Mouse (Mus musculus): ENCODE measurements around the gene Dennd5a. TPM values are rescaled to one million over a fixed set of nuclear protein-coding genes. Genes with fewer than 3 reads are reported as not detected.

Dennd5a gene
- polyA plus RNA-seq, 1 experiment from 2014 or later: 57.3 TPM

DNA sequence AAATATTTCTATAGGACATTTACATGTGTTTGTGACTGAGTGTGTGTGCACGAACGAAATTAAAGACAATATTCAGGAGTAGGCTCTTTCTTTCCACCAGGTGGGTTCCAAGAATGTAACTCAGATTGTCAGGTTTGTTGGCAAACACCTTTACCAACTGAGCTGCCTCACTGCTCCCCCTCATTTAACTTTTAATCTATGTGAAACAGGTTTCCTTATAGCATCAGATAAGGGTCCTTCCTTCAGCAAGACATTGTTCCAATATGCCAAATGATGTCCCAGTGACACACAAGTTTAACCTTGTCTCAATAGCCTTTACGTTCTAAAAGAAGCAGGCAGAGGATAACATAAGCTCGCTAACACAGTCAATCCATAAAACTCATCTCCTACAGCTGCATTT, 37.4 kb downstream of the Dennd5a start:
- 92% methylated on average over 4 of the region's 4 CpGs for WGBS
- H3K4me2 ChIP-seq (replicated peaks; ENCODE audit: low read depth, low read length): no peak overlapping the region
- no peak overlapping the region for H3K4me3 ChIP-seq (ENCODE audit: low read depth, low read length)
- no peak overlapping the region for H3K9ac ChIP-seq (ENCODE audit: low read depth, low read length)
- no peaks in the 10 kb centered on the region for H3K9me3 ChIP-seq (ENCODE audit: control insufficient read depth, low read length)
- H3K36me3 ChIP-seq (ENCODE audit: control insufficient read depth, insufficient read depth, low read length): peaks cover 7% of the 10 kb centered on the region; the same call in 1 of the 2 replicates
- ATAC-seq (ENCODE audit: low FRiP score): no peak
- no peak for DNase-seq (ENCODE audit: low spot score)
- no peak overlapping the region for H3K27ac ChIP-seq (ENCODE audit: low read depth, low read length)
- no peaks in the 10 kb centered on the region for H3K27me3 ChIP-seq (ENCODE audit: control insufficient read depth, insufficient read depth, low read length)
- no peaks in the 10 kb centered on the region for H3K4me1 ChIP-seq (replicated peaks; ENCODE audit: control insufficient read depth, insufficient read depth, low read length)

DNA sequence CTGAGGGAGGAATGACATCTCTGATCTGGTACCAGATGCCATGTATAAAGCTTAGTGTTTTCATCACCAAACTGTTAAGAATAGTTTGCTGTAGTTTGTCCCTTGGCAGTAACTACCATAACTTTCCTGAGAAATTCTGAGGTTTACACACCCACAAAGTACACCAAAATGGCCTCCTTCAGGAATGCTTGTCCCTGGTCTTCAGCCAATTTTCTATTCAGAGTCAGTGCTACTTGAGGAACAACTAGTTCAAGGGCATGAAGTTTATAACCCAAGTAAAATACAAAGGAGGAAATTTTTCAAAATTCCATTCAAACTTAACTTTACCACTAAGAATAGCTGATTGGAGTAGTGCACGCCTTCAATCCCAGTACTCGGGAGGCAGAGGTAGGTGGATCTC, 54.1 kb downstream of the Dennd5a start:
- no peaks in the 10 kb centered on the region for H3K9me3 ChIP-seq (ENCODE audit: control insufficient read depth, low read length)
- no peak overlapping the region for H3K27ac ChIP-seq (ENCODE audit: low read depth, low read length)
- H3K36me3 ChIP-seq (ENCODE audit: control insufficient read depth, insufficient read depth, low read length): peaks cover 16% of the 10 kb centered on the region
- 94% methylated on average over 2 of the region's 2 CpGs for WGBS
- no peak overlapping the region for H3K4me2 ChIP-seq (replicated peaks; ENCODE audit: low read depth, low read length)
- H3K4me1 ChIP-seq (replicated peaks; ENCODE audit: control insufficient read depth, insufficient read depth, low read length): no peaks in the 10 kb centered on the region
- no peak overlapping the region for H3K4me3 ChIP-seq (ENCODE audit: low read depth, low read length)
- DNase-seq (ENCODE audit: low spot score): no peak
- H3K27me3 ChIP-seq (ENCODE audit: control insufficient read depth, insufficient read depth, low read length): no peaks in the 10 kb centered on the region
- no peak overlapping the region for H3K9ac ChIP-seq (ENCODE audit: low read depth, low read length)
- ATAC-seq (ENCODE audit: low FRiP score): no peak

DNA sequence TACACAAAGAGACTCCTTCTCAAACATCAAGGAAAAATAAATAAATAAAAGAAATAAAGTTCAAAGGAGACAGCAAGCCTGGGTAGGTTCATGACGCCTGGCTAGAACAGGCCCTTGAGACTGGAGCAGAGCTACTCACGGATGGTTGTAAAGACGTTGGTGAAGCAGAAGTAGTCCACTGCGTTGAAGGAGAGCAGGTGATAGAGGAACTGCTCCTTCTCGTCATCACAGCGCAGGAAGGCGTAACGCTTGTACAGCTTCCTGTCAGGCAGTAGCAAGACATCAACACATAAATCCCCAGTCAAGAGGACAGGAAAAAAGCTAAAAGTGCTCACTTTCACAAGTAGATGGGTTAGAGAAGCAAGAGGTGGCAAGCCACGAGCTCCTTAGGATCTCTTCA, 59.3 kb downstream of the Dennd5a start:
- no peak overlapping the region for H3K4me2 ChIP-seq (replicated peaks; ENCODE audit: low read depth, low read length)
- no peak overlapping the region for H3K27ac ChIP-seq (ENCODE audit: low read depth, low read length)
- 93% methylated on average over 9 of the region's 9 CpGs for WGBS
- H3K4me1 ChIP-seq (replicated peaks; ENCODE audit: control insufficient read depth, insufficient read depth, low read length): no peaks in the 10 kb centered on the region
- H3K9ac ChIP-seq (ENCODE audit: low read depth, low read length): no peak overlapping the region
- no peaks in the 10 kb centered on the region for H3K27me3 ChIP-seq (ENCODE audit: control insufficient read depth, insufficient read depth, low read length)
- no peak for DNase-seq (ENCODE audit: low spot score)
- H3K4me3 ChIP-seq (ENCODE audit: low read depth, low read length): no peak overlapping the region
- peaks cover 29% of the 10 kb centered on the region for H3K36me3 ChIP-seq (ENCODE audit: control insufficient read depth, insufficient read depth, low read length)
- ATAC-seq (ENCODE audit: low FRiP score): no peak
- no peaks in the 10 kb centered on the region for H3K9me3 ChIP-seq (ENCODE audit: control insufficient read depth, low read length)

DNA sequence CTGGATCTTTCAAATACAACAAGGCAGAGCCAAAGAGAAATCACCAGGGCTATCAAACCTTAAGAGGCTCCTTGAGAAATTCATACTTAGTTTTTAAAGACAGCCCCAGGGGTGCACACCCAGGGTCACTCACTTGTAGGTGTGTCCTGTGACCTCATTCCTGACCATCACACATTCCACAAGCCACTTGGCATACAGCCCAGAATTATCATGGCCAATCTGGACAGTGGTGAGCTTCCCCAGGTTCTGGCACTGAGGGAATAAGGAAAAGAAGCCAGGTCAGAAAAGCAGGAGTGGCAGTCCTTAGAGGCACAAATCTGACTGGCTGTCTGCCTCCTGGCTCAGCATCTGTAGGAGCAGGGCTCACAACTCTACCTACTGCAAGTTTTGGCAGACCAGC, 61.4 kb downstream of the Dennd5a start:
- no peak overlapping the region for H3K4me3 ChIP-seq (ENCODE audit: low read depth, low read length)
- H3K9ac ChIP-seq (ENCODE audit: low read depth, low read length): no peak overlapping the region
- no peaks in the 10 kb centered on the region for H3K27me3 ChIP-seq (ENCODE audit: control insufficient read depth, insufficient read depth, low read length)
- no peaks in the 10 kb centered on the region for H3K9me3 ChIP-seq (ENCODE audit: control insufficient read depth, low read length)
- DNase-seq (ENCODE audit: low spot score) (no peak), ATAC-seq (ENCODE audit: low FRiP score) (no peak)
- H3K36me3 ChIP-seq (ENCODE audit: control insufficient read depth, insufficient read depth, low read length): peaks cover 33% of the 10 kb centered on the region
- H3K4me2 ChIP-seq (replicated peaks; ENCODE audit: low read depth, low read length): no peak overlapping the region
- no peak overlapping the region for H3K27ac ChIP-seq (ENCODE audit: low read depth, low read length)
- no peaks in the 10 kb centered on the region for H3K4me1 ChIP-seq (replicated peaks; ENCODE audit: control insufficient read depth, insufficient read depth, low read length)

DNA sequence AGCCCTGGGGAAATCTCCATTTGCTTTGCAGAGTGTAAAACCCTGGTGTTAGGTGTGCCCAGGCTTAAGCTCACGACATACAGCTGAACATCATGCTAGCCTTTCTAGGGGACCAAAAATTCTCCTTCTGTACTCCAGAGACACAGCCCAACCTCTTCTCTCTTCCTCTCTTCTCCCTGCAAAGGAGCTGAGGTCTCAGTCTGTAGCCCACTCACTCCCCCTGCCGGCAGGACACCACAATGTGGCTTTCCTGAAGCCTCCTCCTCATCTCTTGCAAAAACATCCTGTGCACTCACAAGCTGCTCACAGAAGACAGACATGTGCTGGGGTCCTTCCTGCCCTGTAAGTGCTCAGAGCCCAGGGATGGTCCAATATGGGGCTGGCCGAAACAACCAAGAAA, 67.7 kb downstream of the Dennd5a start:
- 0 out of 2 replicates have a peak, but pooled peaks have one; percentile 30 for ATAC-seq (ENCODE audit: low FRiP score)
- no peaks in the 10 kb centered on the region for H3K9me3 ChIP-seq (ENCODE audit: control insufficient read depth, low read length)
- H3K9ac ChIP-seq (ENCODE audit: low read depth, low read length): no peak overlapping the region
- 0 out of 2 replicates have a peak, but pooled peaks cover 11% of the 10 kb centered on the region for H3K36me3 ChIP-seq (ENCODE audit: control insufficient read depth, insufficient read depth, low read length)
- 42% methylated on average over 3 of the region's 3 CpGs for WGBS
- no peaks in the 10 kb centered on the region for H3K27me3 ChIP-seq (ENCODE audit: control insufficient read depth, insufficient read depth, low read length)
- DNase-seq (ENCODE audit: low spot score): peak; percentile 84
- no peak overlapping the region for H3K27ac ChIP-seq (ENCODE audit: low read depth, low read length)
- H3K4me1 ChIP-seq (replicated peaks; ENCODE audit: control insufficient read depth, insufficient read depth, low read length): no peaks in the 10 kb centered on the region
- H3K4me3 ChIP-seq (ENCODE audit: low read depth, low read length): no peak overlapping the region
- H3K4me2 ChIP-seq (replicated peaks; ENCODE audit: low read depth, low read length): no peak overlapping the region

DNA sequence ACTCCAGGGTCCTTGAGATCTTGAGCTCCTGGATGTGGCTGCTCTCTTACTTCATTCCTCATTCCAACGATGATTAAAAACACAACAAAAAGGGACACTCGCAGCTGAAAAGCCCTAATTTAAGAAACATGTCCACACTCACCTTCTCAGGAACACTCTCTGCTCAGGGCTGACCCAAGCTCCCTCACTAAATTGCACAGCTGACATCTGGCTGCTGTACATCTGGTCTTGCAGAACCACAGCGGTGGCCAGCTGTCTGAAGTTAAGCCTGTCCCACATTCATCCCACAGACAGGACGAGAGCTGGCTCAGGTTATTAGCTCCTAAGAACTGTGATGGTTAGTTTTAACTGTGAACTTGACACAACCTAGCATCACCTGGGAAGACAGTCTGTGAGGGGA, 68.5 kb downstream of the Dennd5a start:
- H3K9ac ChIP-seq (ENCODE audit: low read depth, low read length): no peak overlapping the region
- H3K9me3 ChIP-seq (ENCODE audit: control insufficient read depth, low read length): no peaks in the 10 kb centered on the region
- H3K4me3 ChIP-seq (ENCODE audit: low read depth, low read length): no peak overlapping the region
- 0 out of 2 replicates have a peak, but pooled peaks cover 11% of the 10 kb centered on the region for H3K36me3 ChIP-seq (ENCODE audit: control insufficient read depth, insufficient read depth, low read length)
- 90% methylated on average over 4 of the region's 4 CpGs for WGBS
- no peak overlapping the region for H3K27ac ChIP-seq (ENCODE audit: low read depth, low read length)
- H3K4me2 ChIP-seq (replicated peaks; ENCODE audit: low read depth, low read length): no peak overlapping the region
- no peaks in the 10 kb centered on the region for H3K27me3 ChIP-seq (ENCODE audit: control insufficient read depth, insufficient read depth, low read length)
- H3K4me1 ChIP-seq (replicated peaks; ENCODE audit: control insufficient read depth, insufficient read depth, low read length): no peaks in the 10 kb centered on the region
- ATAC-seq (ENCODE audit: low FRiP score) (no peak), DNase-seq (ENCODE audit: low spot score) (no peak)

DNA sequence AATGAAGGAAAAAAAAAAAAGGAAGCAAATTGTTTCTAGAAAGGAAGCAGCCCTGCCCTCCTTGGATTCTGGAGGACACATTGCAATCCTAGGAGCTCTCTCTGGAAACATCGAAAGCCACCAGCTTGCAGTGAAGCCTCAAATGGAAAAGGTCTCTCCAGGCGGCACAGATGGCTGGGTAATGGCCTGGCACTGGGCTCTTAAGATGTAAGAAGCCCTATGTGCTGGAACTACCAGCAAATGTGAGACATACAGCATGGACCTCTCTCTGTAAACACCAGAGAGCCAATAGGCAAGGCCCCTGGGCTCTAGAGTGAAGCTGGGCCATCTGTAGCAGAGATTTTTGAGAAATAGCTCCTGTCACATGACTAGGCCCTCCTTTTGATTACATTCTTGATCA, 70.0 kb downstream of the Dennd5a start:
- no peak overlapping the region for H3K4me3 ChIP-seq (ENCODE audit: low read depth, low read length)
- no peaks in the 10 kb centered on the region for H3K4me1 ChIP-seq (replicated peaks; ENCODE audit: control insufficient read depth, insufficient read depth, low read length)
- no peak for ATAC-seq (ENCODE audit: low FRiP score)
- WGBS: 91% methylated on average over 2 of the region's 2 CpGs
- H3K9ac ChIP-seq (ENCODE audit: low read depth, low read length): no peak overlapping the region
- H3K27me3 ChIP-seq (ENCODE audit: control insufficient read depth, insufficient read depth, low read length): no peaks in the 10 kb centered on the region
- no peaks in the 10 kb centered on the region for H3K9me3 ChIP-seq (ENCODE audit: control insufficient read depth, low read length)
- no peak for DNase-seq (ENCODE audit: low spot score)
- H3K4me2 ChIP-seq (replicated peaks; ENCODE audit: low read depth, low read length): no peak overlapping the region
- 0 out of 2 replicates have a peak, but pooled peaks cover 8% of the 10 kb centered on the region for H3K36me3 ChIP-seq (ENCODE audit: control insufficient read depth, insufficient read depth, low read length)
- no peak overlapping the region for H3K27ac ChIP-seq (ENCODE audit: low read depth, low read length)

DNA sequence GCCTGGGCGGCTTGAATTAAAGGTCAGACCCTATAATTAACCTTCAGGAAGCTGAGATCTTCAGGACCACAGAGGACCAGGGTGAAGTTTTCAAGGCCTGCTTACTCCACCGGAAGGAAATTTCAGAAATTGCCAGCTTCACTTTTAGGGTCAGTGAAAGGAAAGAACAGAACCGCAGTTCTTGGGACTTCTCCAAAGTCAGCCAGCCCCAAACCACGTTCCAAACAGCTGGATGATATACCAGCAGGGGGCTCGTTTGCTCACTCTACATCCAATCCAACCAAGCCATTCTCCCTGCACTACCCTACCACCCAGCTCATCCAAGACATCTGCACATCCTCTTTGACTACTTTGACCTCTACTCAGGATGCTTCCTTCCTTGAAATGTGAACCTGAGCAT, 71.0 kb downstream of the Dennd5a start:
- Histone ChIP-seq H3K4me1 (replicated peaks; ENCODE audit: control insufficient read depth, insufficient read depth, low read length) (no peaks in the 10 kb centered on the region), H3K9me3 (ENCODE audit: control insufficient read depth, low read length) (no peaks in the 10 kb centered on the region), H3K27me3 (ENCODE audit: control insufficient read depth, insufficient read depth, low read length) (no peaks in the 10 kb centered on the region), H3K9ac (ENCODE audit: low read depth, low read length) (no peak overlapping the region), H3K36me3 (ENCODE audit: control insufficient read depth, insufficient read depth, low read length) (0 out of 2 replicates have a peak, but pooled peaks cover 8% of the 10 kb centered on the region), H3K27ac (ENCODE audit: low read depth, low read length) (no peak overlapping the region), H3K4me3 (ENCODE audit: low read depth, low read length) (no peak overlapping the region), H3K4me2 (replicated peaks; ENCODE audit: low read depth, low read length) (no peak overlapping the region)
- WGBS: 86% methylated on average over 5 of the region's 5 CpGs
- ATAC-seq (ENCODE audit: low FRiP score) (no peak), DNase-seq (ENCODE audit: low spot score) (no peak)

DNA sequence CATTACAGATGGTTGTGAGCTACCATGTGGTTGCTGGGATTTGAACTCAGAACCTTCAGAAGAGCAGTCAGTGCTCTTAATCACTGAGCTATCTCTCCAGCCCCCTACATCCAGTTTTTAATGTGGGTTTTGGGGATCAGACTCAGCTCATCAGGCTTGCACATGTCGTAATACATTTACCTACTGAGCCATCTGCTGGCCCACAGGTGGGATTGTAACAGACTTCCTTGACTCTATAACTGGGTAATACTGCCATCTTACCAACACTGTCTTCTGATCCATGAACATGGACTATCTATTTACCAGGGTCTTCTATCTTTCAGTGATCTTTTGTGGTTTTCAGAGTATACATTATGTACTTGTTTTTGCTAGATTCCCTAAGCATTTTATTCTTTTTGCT, 74.0 kb downstream of the Dennd5a start:
- Histone ChIP-seq H3K27me3 (ENCODE audit: control insufficient read depth, insufficient read depth, low read length) (no peaks in the 10 kb centered on the region), H3K9me3 (ENCODE audit: control insufficient read depth, low read length) (no peaks in the 10 kb centered on the region), H3K27ac (ENCODE audit: low read depth, low read length) (no peak overlapping the region), H3K4me3 (ENCODE audit: low read depth, low read length) (no peak overlapping the region), H3K36me3 (ENCODE audit: control insufficient read depth, insufficient read depth, low read length) (no peaks in the 10 kb centered on the region), H3K4me2 (replicated peaks; ENCODE audit: low read depth, low read length) (no peak overlapping the region), H3K9ac (ENCODE audit: low read depth, low read length) (no peak overlapping the region), H3K4me1 (replicated peaks; ENCODE audit: control insufficient read depth, insufficient read depth, low read length) (no peaks in the 10 kb centered on the region)
- 97% methylated on average over 1 of the region's 1 CpGs for WGBS
- DNase-seq (ENCODE audit: low spot score): no peak
- no peak for ATAC-seq (ENCODE audit: low FRiP score)
